Mouse (Mus musculus) E14TG2a.4 (cell line): ENCODE results near the gene Gm28374.
"Not testable (repeated sequence)": the region's sequence is repeated elsewhere in the genome, so short reads cannot be mapped to it uniquely, and the experiment has no call there.

ENCODE experiments used
- H3K27me3 ChIP-seq: 2 replicates; pipeline ENCODE4 v1.6.1; 2014; ENCODE audit warnings: low read length, control low read depth; ENCODE audit not compliant: insufficient read depth
- H3K36me3 ChIP-seq: 2 replicates; pipeline ENCODE4 v1.6.1; 2014; ENCODE audit warnings: low read length, control low read depth; ENCODE audit not compliant: insufficient read depth
- H3K4me1 ChIP-seq: replicated peaks from 2 replicates; pipeline ENCODE4 v1.6.1; 2014; ENCODE audit warnings: low read depth, low read length, control low read depth
- H3K4me3 ChIP-seq: replicated peaks from 2 replicates; pipeline ENCODE4 v1.5.1; 2014; ENCODE audit warnings: mild to moderate bottlenecking, low read length
- H3K9me3 ChIP-seq: 2 replicates; pipeline ENCODE4 v1.6.1; 2014; ENCODE audit warnings: low read length, control low read depth
- CTCF ChIP-seq: conservative IDR thresholded peaks from 2 replicates; pipeline ENCODE4 v1.5.1; 2014; ENCODE audit warnings: low read length
- NANOG ChIP-seq: IDR thresholded peaks from 2 replicates; pipeline ENCODE4 v1.6.1; 2014; ENCODE audit warnings: borderline replicate concordance, low read length, mixed read lengths
- POU5F1 ChIP-seq: IDR thresholded peaks from 2 replicates; pipeline ENCODE4 v1.6.1; 2014; ENCODE audit warnings: low read length, borderline replicate concordance

The Gm28374 gene

DNA sequence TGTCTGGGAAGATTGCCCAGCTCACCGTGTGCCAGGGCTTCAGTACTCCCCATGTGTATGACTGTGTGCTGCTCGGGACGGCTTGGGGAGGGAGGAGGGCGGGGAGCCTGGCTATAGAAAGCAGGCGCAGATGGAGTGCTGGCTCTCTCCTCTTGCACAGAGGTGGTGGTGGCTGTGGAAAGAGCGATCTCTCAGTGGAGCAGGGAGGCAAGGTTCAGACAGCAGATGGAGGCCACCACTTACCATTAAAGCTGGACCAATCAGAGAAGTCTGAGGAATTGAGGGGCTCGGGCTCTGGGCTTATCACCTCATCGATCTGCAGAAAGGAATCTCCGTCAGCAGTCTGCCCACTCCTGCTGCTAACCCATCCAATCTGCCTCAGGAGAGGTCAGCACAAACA, at the start of gene Gm28374:
Gm28374 (minus strand) TSS at position 101 of the 400 bp plus-strand sequence.
- TF ChIP-seq POU5F1 = no peak
- TF ChIP-seq CTCF = no peak
- no peak for TF ChIP-seq NANOG
- Histone ChIP-seq H3K4me3 (no peak within 1 kb of the TSS; the same call in 1 of the 2 replicates), H3K27me3 (no peaks in the 10 kb centered on the region), H3K36me3 (peaks cover 67% of the 10 kb centered on the region), H3K9me3 (no peaks in the 10 kb centered on the region), H3K4me1 (peaks cover 63% of the 10 kb centered on the region)

- not testable (repeated sequence) for H3K4me3 ChIP-seq, H3K9me3 ChIP-seq, H3K27me3 ChIP-seq
- Histone ChIP-seq H3K4me1 (peaks cover 29% of the 10 kb centered on the region), H3K36me3 (peaks cover 22% of the 10 kb centered on the region)
Observed at GRCm38 (mm10) chr19:6130414-6131128, 48.5 kb upstream of the Gm28374 start.

- TF ChIP-seq NANOG (no peak), POU5F1 (no peak), CTCF (no peak)
- Histone ChIP-seq H3K9me3 (no peaks in the 10 kb centered on the region), H3K27me3 (no peaks in the 10 kb centered on the region), H3K4me3 (peak within 1 kb of the TSS; percentile 82), H3K4me1 (peaks cover 37% of the 10 kb centered on the region), H3K36me3 (no peaks in the 10 kb centered on the region)
Observed at GRCm38 (mm10) chr19:6127760-6128341, 45.8 kb upstream of the Gm28374 start, which contains the start of gene Snx15. Gene Snx15, minus strand, starts transcription at chr19:6128304.

GRCm38 (mm10) chr19:6126789-6127580, 44.9 kb upstream of the Gm28374 start:
- H3K4me3 ChIP-seq = peak overlapping the region; percentile 82
- no peak for TF ChIP-seq NANOG
- TF ChIP-seq CTCF = no peak
- TF ChIP-seq POU5F1 = no peak
- no peaks in the 10 kb centered on the region for H3K36me3 ChIP-seq
- H3K9me3 ChIP-seq = no peaks in the 10 kb centered on the region
- no peaks in the 10 kb centered on the region for H3K27me3 ChIP-seq
- H3K4me1 ChIP-seq = peaks cover 46% of the 10 kb centered on the region

- Histone ChIP-seq H3K4me1 (peaks cover 53% of the 10 kb centered on the region), H3K27me3 (no peaks in the 10 kb centered on the region), H3K9me3 (no peaks in the 10 kb centered on the region), H3K4me3 (no peak overlapping the region), H3K36me3 (no peaks in the 10 kb centered on the region)
- TF ChIP-seq CTCF (peak; percentile 98), POU5F1 (no peak)
Observed at GRCm38 (mm10) chr19:6126289-6126688, 44.2 kb upstream of the Gm28374 start.

DNA sequence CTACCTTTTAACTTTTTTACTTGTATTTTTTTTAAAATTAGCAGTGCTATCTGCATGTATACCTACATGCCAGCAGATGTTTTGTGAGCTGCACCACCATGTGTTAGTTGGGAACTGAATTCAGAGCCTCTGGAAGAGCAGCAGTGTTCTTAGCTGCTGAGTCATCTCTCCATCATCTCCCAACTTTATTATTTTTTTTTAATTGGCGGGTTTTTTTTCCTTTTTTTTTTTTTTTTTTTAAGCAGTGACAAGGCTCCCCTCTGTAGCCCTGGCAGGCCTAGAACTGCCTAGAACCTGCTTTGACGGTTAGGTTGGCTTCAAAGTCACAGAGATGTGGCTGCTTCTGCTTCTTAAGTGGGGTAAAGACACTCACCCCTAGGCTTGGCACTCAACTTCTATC, 42.8 kb upstream of the Gm28374 start:
- peaks cover 61% of the 10 kb centered on the region for H3K4me1 ChIP-seq
- H3K4me3 ChIP-seq = no peak overlapping the region
- H3K9me3 ChIP-seq = no peaks in the 10 kb centered on the region
- TF ChIP-seq POU5F1 = no peak
- 0 out of 2 replicates have a peak, but pooled peaks cover 6% of the 10 kb centered on the region for H3K36me3 ChIP-seq
- no peaks in the 10 kb centered on the region for H3K27me3 ChIP-seq

DNA sequence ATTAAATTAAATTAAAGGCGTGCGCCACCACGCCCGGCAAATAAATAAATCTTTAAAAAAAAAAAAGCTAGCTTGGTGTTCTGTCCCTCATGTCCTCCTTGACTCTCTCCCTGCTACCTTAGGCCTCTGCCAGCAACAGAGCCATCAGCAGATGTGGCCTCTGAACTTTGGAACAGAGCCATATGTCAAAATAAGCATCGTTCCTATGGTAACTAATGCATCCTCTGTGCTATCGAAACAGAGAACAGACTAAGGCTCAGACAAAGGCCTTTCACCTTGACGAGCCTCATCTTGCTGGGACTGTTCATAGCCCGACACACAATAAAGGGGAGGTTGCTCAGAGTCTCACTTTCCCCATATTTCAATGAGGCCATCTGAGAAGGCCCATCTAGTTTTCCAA, 41.3 kb upstream of the Gm28374 start:
- TF ChIP-seq CTCF (no peak), POU5F1 (no peak), NANOG (no peak)
- H3K4me3 ChIP-seq = no peak overlapping the region
- H3K36me3 ChIP-seq = 0 out of 2 replicates have a peak, but pooled peaks cover 6% of the 10 kb centered on the region
- peaks cover 68% of the 10 kb centered on the region for H3K4me1 ChIP-seq
- no peaks in the 10 kb centered on the region for H3K9me3 ChIP-seq
- no peaks in the 10 kb centered on the region for H3K27me3 ChIP-seq

GRCm38 (mm10) chr19:6121761-6122160, 39.7 kb upstream of the Gm28374 start:
- H3K9me3 ChIP-seq = no peaks in the 10 kb centered on the region
- no peaks in the 10 kb centered on the region for H3K27me3 ChIP-seq
- TF ChIP-seq NANOG (no peak), CTCF (no peak), POU5F1 (no peak)
- H3K4me1 ChIP-seq = peaks cover 71% of the 10 kb centered on the region
- H3K36me3 ChIP-seq = peaks cover 8% of the 10 kb centered on the region
- H3K4me3 ChIP-seq = peak overlapping the region; percentile 62
